Mouse (Mus musculus): Measurements from ENCODE around the gene Fdxr.
A peak's percentile ranks its signal among the peaks of the same experiment; 100 is the strongest.

Gene Fdxr

GRCm38 (mm10) chr11:115276780-115277603, at the start of gene Fdxr:
TSS of gene Fdxr (minus strand) at chr11:115277050.
- DNase-seq (ENCODE audit: low spot score in 2 of 2), result peak; percentile 96 to 99

- no peak for DNase-seq (ENCODE audit: low spot score in 2 of 2)
Measured at GRCm38 (mm10) chr11:115323354-115323753, 46.5 kb upstream of the Fdxr start.

GRCm38 (mm10) chr11:115321906-115322693, 45.2 kb upstream of the Fdxr start, which contains the start of gene Ush1g:
TSS of gene Ush1g (minus strand) at chr11:115322041.
- DNase-seq (ENCODE audit: low spot score in 2 of 2), result no peak

- DNase-seq (ENCODE audit: low spot score in 2 of 2), result no peak
Measured at GRCm38 (mm10) chr11:115319704-115320383, 43.0 kb upstream of the Fdxr start.

- DNase-seq (ENCODE audit: low spot score in 2 of 2), result no peak
Measured at GRCm38 (mm10) chr11:115318245-115319027, 41.6 kb upstream of the Fdxr start.

- no peak for DNase-seq (ENCODE audit: low spot score in 2 of 2)
Measured at GRCm38 (mm10) chr11:115317204-115317603, 40.4 kb upstream of the Fdxr start.

GRCm38 (mm10) chr11:115314249-115314648, 37.4 kb upstream of the Fdxr start:
- DNase-seq (ENCODE audit: low spot score in 2 of 2), result no peak

GRCm38 (mm10) chr11:115308781-115309180, 31.9 kb upstream of the Fdxr start:
- DNase-seq (ENCODE audit: low spot score in 2 of 2), result no peak

- DNase-seq (ENCODE audit: low spot score in 2 of 2), result no peak
Measured at GRCm38 (mm10) chr11:115306863-115307262, 30.0 kb upstream of the Fdxr start, which contains the start of gene Otop2. TSS of gene Otop2 (plus strand) at chr11:115307163.

GRCm38 (mm10) chr11:115303167-115303566, 26.3 kb upstream of the Fdxr start:
- no peak for DNase-seq (ENCODE audit: low spot score in 2 of 2)

- DNase-seq (ENCODE audit: low spot score in 2 of 2), result no peak
Measured at GRCm38 (mm10) chr11:115301351-115301750, 24.5 kb upstream of the Fdxr start.

- DNase-seq (ENCODE audit: low spot score in 2 of 2), result no peak
Measured at GRCm38 (mm10) chr11:115300745-115301144, 23.9 kb upstream of the Fdxr start.

- DNase-seq (ENCODE audit: low spot score in 2 of 2), result no peak
Measured at GRCm38 (mm10) chr11:115298160-115298559, 21.3 kb upstream of the Fdxr start.

GRCm38 (mm10) chr11:115297214-115297826, 20.5 kb upstream of the Fdxr start, which contains the start of gene Fads6:
TSS of gene Fads6 (minus strand) at chr11:115297663.
- DNase-seq (ENCODE audit: low spot score in 2 of 2), result peak; percentile 56 to 59

GRCm38 (mm10) chr11:115296471-115297210, 19.8 kb upstream of the Fdxr start:
- DNase-seq (ENCODE audit: low spot score in 2 of 2), result no peak

- DNase-seq (ENCODE audit: low spot score in 2 of 2), result no peak
Measured at GRCm38 (mm10) chr11:115295939-115296338, 19.1 kb upstream of the Fdxr start.

- DNase-seq (ENCODE audit: low spot score in 2 of 2), result no peak
Measured at GRCm38 (mm10) chr11:115292631-115293375, 16.0 kb upstream of the Fdxr start.

- DNase-seq (ENCODE audit: low spot score in 2 of 2), result no peak
Measured at GRCm38 (mm10) chr11:115291503-115291902, 14.7 kb upstream of the Fdxr start.

GRCm38 (mm10) chr11:115290919-115291318, 14.1 kb upstream of the Fdxr start:
- no peak for DNase-seq (ENCODE audit: low spot score in 2 of 2)

All from frontal cortex, postnatal 10 days (tissue).